Mouse (Mus musculus) heart, postnatal 0 days (tissue): ENCODE measurements around the gene Atp13a3. TPM values are rescaled to one million over a fixed set of nuclear protein-coding genes. Genes with fewer than 3 reads are reported as not detected.
"Not testable (repeated sequence)": the region's sequence is repeated elsewhere in the genome, so short reads cannot be mapped to it uniquely, and the experiment has no call there.

Experiments
- ATAC-seq: fragments of 200-750 bp; cut with Nextera tagmentation; 2 replicates; pipeline ENCODE4 v1.8.0; 2017; ENCODE audit warnings: low read depth, moderate number of reproducible peaks, moderate library complexity; ENCODE audit not compliant: insufficient read depth
- DNase-seq: peaks from one replicate; pipeline ENCODE4 v3.0.0-alpha.2; 2016; ENCODE audit warnings: low spot score
- H3K27ac ChIP-seq: fragments of 300-500 bp; sonication (generic); 2 replicates; pipeline ENCODE4 v1.5.1; 2014; ENCODE audit warnings: low read depth, mild to moderate bottlenecking
- H3K27me3 ChIP-seq: fragments of 300-500 bp; sonication (generic); 2 replicates; pipeline ENCODE4 v1.6.1; 2014; ENCODE audit warnings: low read length, mixed read lengths; ENCODE audit not compliant: control insufficient read depth, insufficient read depth
- H3K36me3 ChIP-seq: fragments of 300-500 bp; sonication (generic); replicated peaks from 2 replicates; pipeline ENCODE4 v1.6.1; 2014; ENCODE audit warnings: low read length, mixed read lengths; ENCODE audit not compliant: control insufficient read depth, insufficient read depth
- H3K4me1 ChIP-seq: fragments of 300-500 bp; sonication (generic); 2 replicates; pipeline ENCODE4 v1.6.1; 2014; ENCODE audit warnings: antibody characterized with exemption; ENCODE audit not compliant: control insufficient read depth, insufficient read depth
- H3K4me2 ChIP-seq: fragments of 300-500 bp; sonication (generic); 2 replicates; pipeline ENCODE4 v1.6.1; 2014; ENCODE audit warnings: low read depth, mild to moderate bottlenecking, low read length, moderate library complexity
- H3K4me3 ChIP-seq: fragments of 300-500 bp; sonication (generic); 2 replicates; pipeline ENCODE4 v1.5.1; 2014; ENCODE audit warnings: low read depth, low read length
- H3K9ac ChIP-seq: fragments of 300-500 bp; sonication (generic); replicated peaks from 2 replicates; pipeline ENCODE4 v1.6.1; 2014; ENCODE audit warnings: low read depth, low read length, mixed read lengths
- H3K9me3 ChIP-seq: fragments of 300-500 bp; sonication (generic); replicated peaks from 2 replicates; pipeline ENCODE4 v1.6.1; 2016; ENCODE audit warnings: low read length; ENCODE audit not compliant: control insufficient read depth
- CTCF ChIP-seq: IDR thresholded peaks from 2 replicates; pipeline ENCODE4 v1.5.1; 2016; ENCODE audit warnings: antibody characterized with exemption, control low read depth, low read depth
- EP300 ChIP-seq: IDR thresholded peaks from 2 replicates; pipeline ENCODE4 v1.6.1; 2016; ENCODE audit warnings: antibody characterized with exemption, low read depth
- WGBS: fragments of 180-500 bp; shearing (Covaris S2); extraction: QIAGEN DNeasy Blood & Tissue Kit; methylation state at CpG from one replicate; pipeline ENCODE4 v1.1.7; 2014; 5-methylcytosine and 5-hydroxymethylcytosine counted together
- polyA plus RNA-seq: library from polyadenylated mRNA; unstranded; fragments of >200 nt; fragmentation: Nextera tagmentation; extraction: Ambion mirVana; gene quantifications from 2 replicates; pipeline ENCODE4 v1.2.1, GENCODE M21; 2015
- total RNA-seq: library from RNA; depleted of rRNA; stranded (reverse); fragments of >200 nt; gene quantifications from 2 replicates; pipeline ENCODE4 v1.2.3, GENCODE M21; 2014; ENCODE audit warnings: low replicate concordance; rRNA removed

Atp13a3 gene
- total RNA-seq (27.1 and 34.4 TPM in 2 replicates), polyA plus RNA-seq (3.9 and 4.5 TPM in 2 replicates)

- Histone ChIP-seq H3K9ac (no peak within 1 kb of the TSS), H3K36me3 (no peaks in the 10 kb centered on the region), H3K27me3 (no peaks in the 10 kb centered on the region), H3K4me2 (no peak within 1 kb of the TSS), H3K4me3 (no peak within 1 kb of the TSS), H3K27ac (no peak within 1 kb of the TSS), H3K4me1 (no peaks in the 10 kb centered on the region), H3K9me3 (no peaks in the 10 kb centered on the region)
- no peak for ATAC-seq
- DNase-seq = no peak
- 73% methylated on average over 10 of the region's 11 CpGs for WGBS
- no peak for TF ChIP-seq EP300
- TF ChIP-seq CTCF = no peak
These were observed at the start of gene Atp13a3 for GRCm38 (mm10) chr16:30405925-30406670. Gene Atp13a3, minus strand, starts transcription at chr16:30405975.

- Histone ChIP-seq H3K9ac (no peak overlapping the region), H3K4me1 (no peaks in the 10 kb centered on the region), H3K4me3 (no peak overlapping the region), H3K27me3 (no peaks in the 10 kb centered on the region), H3K4me2 (no peak overlapping the region), H3K9me3 (peaks cover 6% of the 10 kb centered on the region; the same call in 1 of the 2 replicates), H3K36me3 (no peaks in the 10 kb centered on the region), H3K27ac (peak overlapping the region; percentile 43; the same call in 1 of the 2 replicates)
- ATAC-seq (no peak), DNase-seq (no peak)
- WGBS = 49% methylated on average over 5 of the region's 5 CpGs
- TF ChIP-seq CTCF = no peak
These were observed 47.6 kb upstream of the Atp13a3 start for GRCm38 (mm10) chr16:30453213-30453975.

- DNase-seq, H3K4me2 ChIP-seq: not testable (repeated sequence)
- 93% methylated on average over 2 of the region's 2 CpGs for WGBS
These were observed 45.4 kb upstream of the Atp13a3 start for GRCm38 (mm10) chr16:30451174-30451573.

GRCm38 (mm10) chr16:30449017-30449416, 43.2 kb upstream of the Atp13a3 start:
- Histone ChIP-seq H3K27ac (no peak overlapping the region), H3K27me3 (no peaks in the 10 kb centered on the region), H3K9ac (no peak overlapping the region), H3K4me1 (no peaks in the 10 kb centered on the region), H3K36me3 (no peaks in the 10 kb centered on the region), H3K4me2 (no peak overlapping the region), H3K9me3 (peaks cover 6% of the 10 kb centered on the region; the same call in 1 of the 2 replicates), H3K4me3 (no peak overlapping the region)
- no peak for DNase-seq
- 100% methylated on average over 1 of the region's 1 CpGs for WGBS
- ATAC-seq = no peak
- TF ChIP-seq EP300 (no peak), CTCF (no peak)

More at GRCm38 (mm10) chr16:30451174-30451573, 45.4 kb upstream of the Atp13a3 start:
- not testable (repeated sequence) for H3K27me3 ChIP-seq, ATAC-seq, H3K27ac ChIP-seq, H3K9me3 ChIP-seq, H3K4me1 ChIP-seq, H3K4me3 ChIP-seq, H3K9ac ChIP-seq, H3K36me3 ChIP-seq

GRCm38 (mm10) chr16:30448169-30448568, 42.4 kb upstream of the Atp13a3 start:
- WGBS = 58% methylated on average over 3 of the region's 3 CpGs
- no peak overlapping the region for H3K9ac ChIP-seq
- TF ChIP-seq CTCF (no peak), EP300 (no peak)
- H3K4me1 ChIP-seq = no peaks in the 10 kb centered on the region
- DNase-seq (no peak), ATAC-seq (no peak)
- H3K4me2 ChIP-seq = no peak overlapping the region
- H3K27me3 ChIP-seq = no peaks in the 10 kb centered on the region
- H3K27ac ChIP-seq = no peak overlapping the region
- H3K9me3 ChIP-seq = peaks cover 6% of the 10 kb centered on the region; the same call in 1 of the 2 replicates
- no peak overlapping the region for H3K4me3 ChIP-seq
- H3K36me3 ChIP-seq = no peaks in the 10 kb centered on the region
